Mouse (Mus musculus) liver, embryonic 14.5 days (tissue): ENCODE measurements around the gene Fam198a. TPM values are rescaled to one million over a fixed set of nuclear protein-coding genes. Genes with fewer than 3 reads are reported as not detected.

Experiments used
- ATAC-seq: fragments of 200-750 bp; cut with Nextera tagmentation; 2 replicates; pipeline ENCODE4 v1.8.0; 2017; ENCODE audit warnings: moderate number of reproducible peaks, mild to moderate bottlenecking, moderate library complexity; ENCODE audit not compliant: insufficient read depth
- DNase-seq, 3 experiments: peaks; one replicate each; pipeline ENCODE4 v3.0.0-alpha.2; 2012 to 2013; ENCODE audit warnings: low read depth in 3 of 3, low spot score in 3 of 3
- H3K27ac ChIP-seq: fragments of 300-500 bp; sonication (generic); 2 replicates; pipeline ENCODE4 v1.5.1; 2014; ENCODE audit warnings: moderate library complexity, mild to moderate bottlenecking, control low read depth, inconsistent platforms
- H3K27me3 ChIP-seq: fragments of 300-500 bp; sonication (generic); 2 replicates; pipeline ENCODE4 v1.6.1; 2014; ENCODE audit warnings: mild to moderate bottlenecking, low read length, moderate library complexity; ENCODE audit not compliant: control insufficient read depth, insufficient read depth
- H3K36me3 ChIP-seq: fragments of 300-500 bp; sonication (generic); replicated peaks from 2 replicates; pipeline ENCODE4 v1.6.1; 2014; ENCODE audit warnings: low read depth; ENCODE audit not compliant: control insufficient read depth, insufficient read depth
- H3K4me1 ChIP-seq, 2 experiments: fragments of 200-500 bp in 1 of 2; fragments of 300-500 bp in 1 of 2; sonication (generic) in 1 of 2; replicated peaks; 2 replicates each; pipeline ENCODE4 v1.6.1; 2012 to 2014; ENCODE audit warnings: antibody characterized with exemption in 1 of 2, inconsistent platforms in 1 of 2, low read length in 1 of 2; ENCODE audit not compliant: control insufficient read depth in 2 of 2, insufficient read depth in 2 of 2
- H3K4me2 ChIP-seq: fragments of 300-500 bp; sonication (generic); 2 replicates; pipeline ENCODE4 v1.6.1; 2014; ENCODE audit warnings: low read depth, mild to moderate bottlenecking, control low read depth, moderate library complexity
- H3K4me3 ChIP-seq, 2 experiments: fragments of 200-500 bp in 1 of 2; fragments of 300-500 bp in 1 of 2; sonication (generic) in 1 of 2; 2 replicates each; pipeline ENCODE4 v1.5.1; 2012 to 2014; ENCODE audit warnings: low read depth in 2 of 2, low read length in 2 of 2, mild to moderate bottlenecking in 2 of 2, control low read depth in 1 of 2, inconsistent platforms in 1 of 2, moderate library complexity in 1 of 2; ENCODE audit not compliant: insufficient read depth in 1 of 2
- H3K9ac ChIP-seq: fragments of 300-500 bp; sonication (generic); replicated peaks from 2 replicates; pipeline ENCODE4 v1.6.1; 2014; ENCODE audit warnings: mild to moderate bottlenecking, control low read depth, moderate library complexity
- H3K9me3 ChIP-seq: fragments of 300-500 bp; sonication (generic); 2 replicates; pipeline ENCODE4 v1.6.1; 2016; ENCODE audit warnings: low read length, mixed read lengths; ENCODE audit not compliant: control insufficient read depth
- CTCF ChIP-seq: IDR thresholded peaks from 2 replicates; pipeline ENCODE4 v1.5.1; 2016; ENCODE audit warnings: antibody characterized with exemption, low read depth, control low read depth
- EP300 ChIP-seq: IDR thresholded peaks from 2 replicates; pipeline ENCODE4 v1.6.1; 2016; ENCODE audit warnings: antibody characterized with exemption, low read depth
- WGBS: fragments of 180-500 bp; shearing (Covaris S2); extraction: QIAGEN DNeasy Blood & Tissue Kit; methylation state at CpG from one replicate; pipeline ENCODE4 v1.1.7; 2014; ENCODE audit not compliant: insufficient replicate concordance; 5-methylcytosine and 5-hydroxymethylcytosine counted together
- polyA plus RNA-seq, 2 experiments: library from polyadenylated mRNA; depleted of rRNA in 1 of 2; stranded (reverse) in 1 of 2; unstranded in 1 of 2; fragments of >200 nt; fragmentation: Nextera tagmentation in 1 of 2; extraction: Ambion mirVana in 1 of 2; gene quantifications; 2 replicates each; pipeline versions ENCODE4 v1.2.1 to v1.2.3; 2012 to 2014

The Fam198a gene
- polyA plus RNA-seq, 2 experiments = 0.08 to 0.10 TPM

- 0 out of 2 replicates have a peak overlapping the region, but pooled peaks have one; percentile 57 for H3K4me2 ChIP-seq
- WGBS = 43% methylated on average over 1 of the region's 1 CpGs
- 0 out of 2 replicates have a peak, but pooled peaks have one; percentile 43 for ATAC-seq
These were observed 13.8 kb upstream of the Fam198a start for GRCm38 (mm10) chr9:121936952-121937351.

DNA sequence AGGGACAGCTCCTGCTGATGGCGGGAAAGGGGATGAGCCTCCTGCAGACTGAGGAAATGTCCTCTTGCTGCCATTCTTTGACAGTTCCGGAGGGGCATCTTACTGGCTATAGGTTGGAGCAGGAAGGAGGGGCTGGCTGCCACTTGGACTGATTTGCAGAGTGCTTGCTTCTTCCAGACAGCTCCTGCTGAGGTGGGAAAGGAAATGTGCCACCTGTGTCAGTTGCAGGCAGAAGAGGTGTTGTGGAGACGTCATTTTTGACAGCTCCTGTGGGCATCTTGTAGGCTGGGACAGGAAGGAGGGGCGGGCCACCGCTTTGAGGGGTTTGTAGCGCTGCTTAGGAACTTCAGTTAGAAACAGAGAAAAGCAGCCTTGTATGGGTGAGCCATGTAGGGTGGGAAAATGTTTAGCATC, 13.3 kb upstream of the Fam198a start:
- no peak for DNase-seq
- Histone ChIP-seq H3K4me1 (peaks cover 0 to 3% of the 10 kb centered on the region in 2 experiments; a peak in 1 of 4 replicates), H3K4me2 (peak overlapping the region; percentile 57), H3K4me3 (peak overlapping the region; percentile 40 to 51), H3K36me3 (no peaks in the 10 kb centered on the region), H3K27me3 (no peaks in the 10 kb centered on the region), H3K27ac (no peak overlapping the region), H3K9ac (no peak overlapping the region), H3K9me3 (no peaks in the 10 kb centered on the region)
- no peak for TF ChIP-seq CTCF
- TF ChIP-seq EP300 = no peak
- ATAC-seq = no peak; the same call in 1 of the 2 replicates
- 38% methylated on average over 6 of the region's 6 CpGs for WGBS

More at GRCm38 (mm10) chr9:121936952-121937351, 13.8 kb upstream of the Fam198a start:
- Histone ChIP-seq H3K9ac (no peak overlapping the region), H3K4me1 (peaks cover 0 to 3% of the 10 kb centered on the region in 2 experiments; a peak in 1 of 4 replicates), H3K27ac (no peak overlapping the region), H3K4me3 (no peak overlapping the region), H3K27me3 (no peaks in the 10 kb centered on the region), H3K9me3 (no peaks in the 10 kb centered on the region), H3K36me3 (no peaks in the 10 kb centered on the region)
- DNase-seq = no peak
- TF ChIP-seq CTCF (no peak), EP300 (no peak)

DNA sequence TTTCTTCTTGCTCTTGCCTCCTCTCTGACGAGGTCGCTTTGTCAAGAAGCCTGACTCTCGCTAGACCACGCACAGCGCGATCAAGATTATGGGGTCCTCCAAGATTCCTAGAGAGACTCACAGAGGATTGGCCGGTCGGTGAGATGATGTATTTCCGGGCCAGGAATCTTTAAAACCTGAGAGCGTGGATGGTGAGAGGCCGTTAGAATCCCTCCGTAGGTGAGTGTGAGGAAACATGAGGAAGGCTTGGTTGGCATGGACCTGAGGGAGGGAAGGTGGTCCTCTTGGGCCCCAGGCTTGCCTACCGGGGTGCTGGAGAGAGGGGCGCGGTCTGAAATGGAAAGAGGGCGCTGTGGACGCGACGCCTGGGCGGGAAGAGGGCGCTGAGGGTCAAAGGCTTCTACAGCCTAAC, 12.8 kb upstream of the Fam198a start:
- Histone ChIP-seq H3K27me3 (no peaks in the 10 kb centered on the region), H3K36me3 (no peaks in the 10 kb centered on the region), H3K4me3 (peak overlapping the region; percentile 40 to 51), H3K4me2 (peak overlapping the region; percentile 57), H3K9ac (0 out of 2 replicates have a peak overlapping the region, but pooled peaks have one; percentile 5), H3K9me3 (no peaks in the 10 kb centered on the region), H3K4me1 (peaks cover 0 to 3% of the 10 kb centered on the region in 2 experiments; a peak in 1 of 4 replicates), H3K27ac (no peak overlapping the region)
- DNase-seq (peak; percentile 36 to 48 (median 47)), ATAC-seq (peak; percentile 68)
- 47% methylated on average over 21 of the region's 21 CpGs for WGBS
- TF ChIP-seq EP300 = no peak
- TF ChIP-seq CTCF = no peak

- no peak overlapping the region for H3K27ac ChIP-seq
- 55% methylated on average over 3 of the region's 3 CpGs for WGBS
- H3K9ac ChIP-seq = no peak overlapping the region
- H3K36me3 ChIP-seq = no peaks in the 10 kb centered on the region
- no peaks in the 10 kb centered on the region for H3K9me3 ChIP-seq
- H3K4me1 ChIP-seq = no peaks in the 10 kb centered on the region
- H3K4me3 ChIP-seq = no peak overlapping the region
- DNase-seq (no peak), ATAC-seq (no peak)
- no peak for TF ChIP-seq CTCF
- no peak for TF ChIP-seq EP300
- H3K4me2 ChIP-seq = no peak overlapping the region
- no peaks in the 10 kb centered on the region for H3K27me3 ChIP-seq
These were observed 7.8 kb upstream of the Fam198a start for GRCm38 (mm10) chr9:121943005-121943404.

GRCm38 (mm10) chr9:121943628-121944027, 7.2 kb upstream of the Fam198a start:
- Histone ChIP-seq H3K9ac (no peak overlapping the region), H3K4me2 (no peak overlapping the region), H3K36me3 (no peaks in the 10 kb centered on the region), H3K4me1 (no peaks in the 10 kb centered on the region), H3K27ac (no peak overlapping the region), H3K27me3 (no peaks in the 10 kb centered on the region), H3K4me3 (no peak overlapping the region), H3K9me3 (no peaks in the 10 kb centered on the region)
- TF ChIP-seq EP300 = no peak
- no peak for TF ChIP-seq CTCF
- ATAC-seq (no peak), DNase-seq (no peak)
- 51% methylated on average over 3 of the region's 3 CpGs for WGBS
